Mouse (Mus musculus) heart, adult 2 months (tissue): Measurements from ENCODE around the gene Napb. TPM values are rescaled to one million over a fixed set of nuclear protein-coding genes. Genes with fewer than 3 reads are reported as not detected.

ENCODE experiments used
- DNase-seq, 2 experiments: peaks; one replicate each; pipeline ENCODE4 v3.0.0; 2021
- H3K27ac ChIP-seq: fragments of 200-600 bp; 2 replicates; pipeline ENCODE4 v1.8.1; 2022
- H3K27me3 ChIP-seq: fragments of 200-500 bp; 2 replicates; pipeline ENCODE4 v1.6.1; 2012; ENCODE audit warnings: mild to moderate bottlenecking, low read length, inconsistent platforms, mixed read lengths; ENCODE audit not compliant: control insufficient read depth, insufficient read depth
- H3K36me3 ChIP-seq: fragments of 200-500 bp; 2 replicates; pipeline ENCODE4 v1.6.1; 2012; ENCODE audit warnings: low read length, inconsistent platforms; ENCODE audit not compliant: control insufficient read depth, insufficient read depth
- H3K4me1 ChIP-seq: fragments of 200-500 bp; 2 replicates; pipeline ENCODE4 v1.6.1; 2011; ENCODE audit warnings: low read length; ENCODE audit not compliant: control insufficient read depth, insufficient read depth
- H3K4me3 ChIP-seq: fragments of 200-600 bp; 2 replicates; pipeline ENCODE4 v1.8.1; 2022
- H3K79me2 ChIP-seq: fragments of 200-500 bp; replicated peaks from 2 replicates; pipeline ENCODE4 v1.6.1; 2012; ENCODE audit warnings: mild to moderate bottlenecking, inconsistent platforms, low read length, moderate library complexity, mixed read lengths; ENCODE audit not compliant: control insufficient read depth, insufficient read depth
- H3K9ac ChIP-seq: fragments of 200-500 bp; 2 replicates; pipeline ENCODE4 v1.6.1; 2012; ENCODE audit warnings: low read depth, mild to moderate bottlenecking, control low read depth, inconsistent platforms, low read length, mixed read lengths
- CTCF ChIP-seq: fragments of 200-600 bp; IDR thresholded peaks from 2 replicates; pipeline ENCODE4 v1.8.1; 2022; ENCODE audit warnings: antibody characterized with exemption, mild to moderate bottlenecking, moderate library complexity
- EP300 ChIP-seq: fragments of 200-500 bp; IDR thresholded peaks from 2 replicates; pipeline ENCODE4 v1.6.1; 2011; ENCODE audit warnings: low read depth, low read length, control low read depth; ENCODE audit not compliant: insufficient read depth
- POLR2A ChIP-seq: fragments of 200-500 bp; IDR thresholded peaks from 2 replicates; pipeline ENCODE4 v1.6.1; 2011; ENCODE audit warnings: mild to moderate bottlenecking, low read depth, low read length, control low read depth; ENCODE audit not compliant: insufficient read depth
- WGBS: fragments of 180-500 bp; shearing (Covaris S2); methylation state at CpG from one replicate; pipeline ENCODE4 v1.1.7; 2018; 5-methylcytosine and 5-hydroxymethylcytosine counted together
- intact Hi-C: fragments of 180-260 bp; cut with DNase I; formaldehyde crosslinking; loops from one replicate; pipeline ENCODE4 v1.15.1; 2025
- polyA plus RNA-seq: library from polyadenylated mRNA; depleted of rRNA; stranded (reverse); fragments of >200 nt; gene quantifications from 2 replicates; pipeline ENCODE4 v1.2.3, GENCODE M21; 2012
- total RNA-seq, 2 experiments: library from RNA; stranded (reverse); gene quantifications; 2 replicates each; pipeline ENCODE4 v1.2.3; 2021

Gene Napb
- total and polyA plus RNA-seq, 3 experiments, result 0.88 to 1.3 (median 1.1) TPM

GRCm38 (mm10) chr2:148690781-148691180 lies 41.5 kb downstream of the Napb start:
- Histone ChIP-seq H3K79me2 (peaks cover 1% of the 10 kb centered on the region; the same call in 1 of the 2 replicates), H3K4me1 (no peaks in the 10 kb centered on the region), H3K9ac (no peak overlapping the region), H3K4me3 (no peak overlapping the region), H3K27ac (no peak overlapping the region), H3K36me3 (peaks cover 41% of the 10 kb centered on the region), H3K27me3 (no peaks in the 10 kb centered on the region)
- TF ChIP-seq EP300, result no peak
- no peak for TF ChIP-seq CTCF
- TF ChIP-seq POLR2A, result no peak
- WGBS, result 92% methylated on average over 5 of the region's 5 CpGs
- intact Hi-C loops, result no loop called here
- no peak for DNase-seq

GRCm38 (mm10) chr2:148690291-148690690 lies 42.0 kb downstream of the Napb start:
- H3K4me1 ChIP-seq, result no peaks in the 10 kb centered on the region
- no peaks in the 10 kb centered on the region for H3K27me3 ChIP-seq
- H3K36me3 ChIP-seq, result peaks cover 45% of the 10 kb centered on the region
- WGBS, result 83% methylated on average over 3 of the region's 3 CpGs
- H3K79me2 ChIP-seq, result peaks cover 1% of the 10 kb centered on the region; the same call in 1 of the 2 replicates
- intact Hi-C loops, result no loop called here
- no peak for DNase-seq
- no peak overlapping the region for H3K27ac ChIP-seq
- no peak overlapping the region for H3K9ac ChIP-seq
- no peak for TF ChIP-seq EP300
- TF ChIP-seq CTCF, result no peak
- TF ChIP-seq POLR2A, result no peak
- no peak overlapping the region for H3K4me3 ChIP-seq

- Histone ChIP-seq H3K36me3 (peaks cover 45% of the 10 kb centered on the region), H3K79me2 (peaks cover 2% of the 10 kb centered on the region; the same call in 1 of the 2 replicates), H3K4me3 (no peak overlapping the region), H3K27ac (no peak overlapping the region), H3K9ac (no peak overlapping the region), H3K27me3 (no peaks in the 10 kb centered on the region), H3K4me1 (no peaks in the 10 kb centered on the region)
- intact Hi-C loops, result no loop called here
- 83% methylated on average over 6 of the region's 6 CpGs for WGBS
- TF ChIP-seq POLR2A, result no peak
- no peak for TF ChIP-seq CTCF
- no peak for TF ChIP-seq EP300
- DNase-seq, result no peak
These were observed 42.7 kb downstream of the Napb start for GRCm38 (mm10) chr2:148689444-148690140.

- 83% methylated on average over 5 of the region's 5 CpGs for WGBS
- DNase-seq, result no peak
- Histone ChIP-seq H3K36me3 (peaks cover 44% of the 10 kb centered on the region), H3K4me1 (no peaks in the 10 kb centered on the region), H3K27ac (no peak overlapping the region), H3K9ac (no peak overlapping the region), H3K79me2 (peaks cover 4% of the 10 kb centered on the region; the same call in 1 of the 2 replicates), H3K27me3 (no peaks in the 10 kb centered on the region), H3K4me3 (no peak overlapping the region)
- intact Hi-C loops, result no loop called here
- TF ChIP-seq POLR2A (no peak), CTCF (no peak), EP300 (no peak)
These were observed 44.3 kb downstream of the Napb start for GRCm38 (mm10) chr2:148687971-148688370.

- no peak overlapping the region for H3K4me3 ChIP-seq
- WGBS, result 71% methylated on average over 1 of the region's 1 CpGs
- DNase-seq, result no peak
- H3K27me3 ChIP-seq, result no peaks in the 10 kb centered on the region
- no peak overlapping the region for H3K27ac ChIP-seq
- TF ChIP-seq CTCF (no peak), POLR2A (no peak), EP300 (no peak)
- H3K9ac ChIP-seq, result no peak overlapping the region
- H3K4me1 ChIP-seq, result peaks cover 4% of the 10 kb centered on the region
- H3K36me3 ChIP-seq, result peaks cover 40% of the 10 kb centered on the region
- intact Hi-C loops, result no loop called here
- H3K79me2 ChIP-seq, result peaks cover 4% of the 10 kb centered on the region; the same call in 1 of the 2 replicates
These were observed 45.4 kb downstream of the Napb start for GRCm38 (mm10) chr2:148686862-148687261.

- intact Hi-C loops, result no loop called here
- peaks cover 36% of the 10 kb centered on the region for H3K36me3 ChIP-seq
- no peak overlapping the region for H3K27ac ChIP-seq
These were observed 46.6 kb downstream of the Napb start for GRCm38 (mm10) chr2:148685709-148686108.

More at GRCm38 (mm10) chr2:148685709-148686108, 46.6 kb downstream of the Napb start:
- TF ChIP-seq EP300, result no peak
- TF ChIP-seq CTCF, result no peak
- TF ChIP-seq POLR2A, result no peak
- H3K9ac ChIP-seq, result no peak overlapping the region
- no peak for DNase-seq
- 80% methylated on average over 3 of the region's 3 CpGs for WGBS
- peaks cover 6% of the 10 kb centered on the region for H3K4me1 ChIP-seq
- no peak overlapping the region for H3K4me3 ChIP-seq
- peaks cover 4% of the 10 kb centered on the region; the same call in 1 of the 2 replicates for H3K79me2 ChIP-seq
- H3K27me3 ChIP-seq, result no peaks in the 10 kb centered on the region
